Mouse (Mus musculus): Measurements from ENCODE around the gene Padi2. TPM values are rescaled to one million over a fixed set of nuclear protein-coding genes. Genes with fewer than 3 reads are reported as not detected.

Padi2 gene
- polyA plus RNA-seq, 1 experiment from 2014 or later, result 1.2 TPM

DNA sequence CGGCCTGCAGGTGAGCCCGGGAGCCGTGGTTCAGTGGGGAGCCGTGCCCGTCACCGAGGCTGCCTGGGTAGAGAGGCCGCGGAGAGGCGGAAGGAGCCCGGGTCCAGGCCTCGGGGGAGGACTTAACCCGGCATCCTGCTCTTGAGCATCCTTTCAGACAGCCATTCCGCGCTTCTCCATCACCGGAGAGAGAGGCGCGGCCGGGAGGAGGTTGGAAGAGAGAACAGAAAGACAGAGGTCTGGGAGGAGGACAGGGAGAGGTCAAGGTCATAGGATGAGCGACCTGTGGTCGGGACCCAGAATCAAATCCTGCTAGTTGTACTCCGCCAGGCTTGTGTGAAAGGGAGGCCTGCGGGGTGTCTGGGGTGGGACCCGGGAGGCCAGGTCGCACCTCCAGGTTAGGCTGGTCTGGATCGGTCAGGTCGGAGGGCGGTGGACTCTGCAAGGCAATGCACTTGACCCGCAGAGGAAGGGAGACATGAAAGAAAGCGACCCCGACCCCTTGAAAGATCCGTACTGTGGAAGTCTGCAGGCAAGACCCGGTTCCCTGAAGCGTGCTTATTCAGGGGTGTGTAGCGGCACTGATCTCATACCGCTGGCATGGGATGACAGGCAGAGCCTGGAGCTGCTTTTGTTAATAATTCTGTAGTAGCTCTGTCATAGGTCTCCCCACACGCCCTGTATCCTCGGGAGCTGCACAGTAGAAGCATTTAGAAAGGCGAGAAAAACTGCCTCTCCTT is 55.5 kb downstream of the Padi2 start:
- peak overlapping the region; percentile 92 for H3K4me3 ChIP-seq
- peak; percentile 8; the same call in 1 of the 2 replicates for ATAC-seq (replicated peaks; ENCODE audit: insufficient number of reproducible peaks, insufficient read depth, low FRiP score, low read depth)
- peaks cover 49% of the 10 kb centered on the region for H3K4me1 ChIP-seq (replicated peaks)
- peaks cover 4% of the 10 kb centered on the region for H3K36me3 ChIP-seq
- H3K9me3 ChIP-seq (replicated peaks), result no peaks in the 10 kb centered on the region
- peak overlapping the region; percentile 86 for H3K4me2 ChIP-seq
- H3K9ac ChIP-seq, result peak overlapping the region; percentile 97
- peaks cover 2% of the 10 kb centered on the region; the same call in 1 of the 2 replicates for H3K27me3 ChIP-seq
- WGBS, result under 1% methylated on average over 38 of the region's 38 CpGs
- H3K27ac ChIP-seq, result peak overlapping the region; percentile 91

DNA sequence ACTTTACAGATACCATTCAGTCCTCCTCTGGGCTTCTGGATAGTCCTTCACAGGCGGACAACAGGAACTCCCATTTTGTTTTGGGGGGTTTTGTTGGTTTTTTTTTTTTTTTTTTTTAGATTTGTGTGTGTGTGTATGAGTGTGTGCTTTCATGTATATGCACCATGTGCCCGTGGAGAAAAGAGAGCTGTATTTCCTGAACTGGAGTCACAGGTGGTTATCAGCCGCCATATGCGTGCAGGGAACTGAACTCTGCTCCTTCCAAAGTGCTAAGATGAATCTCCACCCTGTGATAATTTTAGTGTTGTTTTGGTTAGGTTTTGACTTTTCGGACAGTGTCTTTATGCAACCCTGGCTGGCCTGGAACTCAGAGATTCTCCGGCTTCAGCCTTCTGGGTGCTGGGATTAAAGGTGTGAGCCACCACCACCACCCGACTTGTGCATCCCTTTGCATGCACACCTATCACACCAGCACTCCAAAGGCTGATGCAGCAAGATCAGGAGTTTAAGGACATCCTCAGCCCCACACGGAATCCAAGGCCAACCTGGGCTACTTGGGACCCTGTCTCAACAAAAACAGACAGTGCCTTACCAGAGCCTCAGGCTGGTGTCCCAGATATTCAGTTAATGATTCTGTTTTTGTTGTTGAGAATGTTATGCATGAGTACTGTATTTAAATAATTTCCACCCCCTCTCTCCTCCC is 56.2 kb downstream of the Padi2 start:
- no peaks in the 10 kb centered on the region for H3K9me3 ChIP-seq (replicated peaks)
- no peaks in the 10 kb centered on the region for H3K27me3 ChIP-seq
- peaks cover 11% of the 10 kb centered on the region for H3K36me3 ChIP-seq
- peak overlapping the region; percentile 86 for H3K4me2 ChIP-seq
- peak overlapping the region; percentile 92 for H3K4me3 ChIP-seq
- WGBS, result 63% methylated on average over 8 of the region's 8 CpGs
- H3K27ac ChIP-seq, result peak overlapping the region; percentile 91
- H3K4me1 ChIP-seq (replicated peaks), result peaks cover 44% of the 10 kb centered on the region
- no peak for ATAC-seq (replicated peaks; ENCODE audit: insufficient number of reproducible peaks, insufficient read depth, low FRiP score, low read depth)
- H3K9ac ChIP-seq, result peak overlapping the region; percentile 97

DNA sequence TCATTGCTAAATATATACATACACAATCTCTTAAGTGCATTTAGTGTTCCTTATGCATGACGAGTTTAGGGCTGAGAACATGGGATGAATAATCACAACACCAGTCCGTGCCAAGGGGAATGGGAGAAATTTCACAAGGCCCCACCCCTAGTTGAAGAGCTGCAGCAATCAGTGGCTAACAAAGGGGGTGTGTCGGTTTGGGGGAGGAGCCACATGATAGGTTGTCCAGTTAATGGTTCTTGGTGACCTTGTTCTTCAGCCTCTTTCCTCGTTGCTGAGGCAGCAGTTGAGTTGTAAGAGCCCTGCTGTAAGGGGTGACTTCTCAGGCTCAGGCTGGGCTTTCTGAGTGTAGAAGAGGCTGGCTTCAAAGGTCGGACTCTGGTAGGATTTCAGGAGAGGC is 56.8 kb downstream of the Padi2 start:
- Histone ChIP-seq H3K4me1 (replicated peaks) (peaks cover 40% of the 10 kb centered on the region), H3K27ac (peak overlapping the region; percentile 91), H3K27me3 (no peaks in the 10 kb centered on the region), H3K4me3 (peak overlapping the region; percentile 92), H3K4me2 (peak overlapping the region; percentile 86), H3K9ac (no peak overlapping the region), H3K9me3 (replicated peaks) (no peaks in the 10 kb centered on the region), H3K36me3 (peaks cover 17% of the 10 kb centered on the region)
- WGBS, result 27% methylated on average over 5 of the region's 5 CpGs
- no peak for ATAC-seq (replicated peaks; ENCODE audit: insufficient number of reproducible peaks, insufficient read depth, low FRiP score, low read depth)

DNA sequence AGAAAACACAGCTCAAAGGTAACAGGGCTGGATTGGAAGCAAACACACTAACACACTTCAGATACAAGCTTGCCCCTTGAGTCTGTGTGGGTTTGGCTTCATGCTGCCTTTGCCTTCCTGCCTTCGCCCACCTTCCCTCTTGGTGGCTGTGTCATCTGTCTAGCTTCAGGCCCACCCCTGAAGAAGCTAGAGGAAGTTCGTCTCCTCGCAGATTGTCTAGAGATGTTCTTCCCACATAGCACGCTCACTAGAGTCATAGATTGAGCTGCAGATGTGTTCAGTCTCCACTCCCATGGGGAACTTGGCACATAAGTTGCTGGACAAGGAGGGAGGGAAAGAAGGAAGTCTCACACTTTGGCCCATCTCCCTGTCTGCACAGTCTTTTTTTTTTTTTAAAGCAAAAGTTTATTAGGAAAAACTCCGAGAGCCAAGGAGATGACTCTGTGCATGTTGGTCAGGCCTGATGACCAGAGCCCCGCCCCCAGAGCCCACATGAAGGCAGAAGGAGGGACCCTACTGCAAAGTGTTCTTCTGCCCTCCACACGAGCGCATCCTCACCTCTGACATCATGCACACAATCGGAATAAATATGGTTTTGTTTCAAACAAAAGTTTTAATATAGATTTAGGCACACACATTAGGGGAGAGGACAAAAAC is 57.9 kb downstream of the Padi2 start:
- 73% methylated on average over 9 of the region's 9 CpGs for WGBS
- Histone ChIP-seq H3K27ac (0 out of 2 replicates have a peak overlapping the region, but pooled peaks have one; percentile 43), H3K4me1 (replicated peaks) (peaks cover 37% of the 10 kb centered on the region), H3K36me3 (peaks cover 27% of the 10 kb centered on the region), H3K9me3 (replicated peaks) (no peaks in the 10 kb centered on the region), H3K4me3 (no peak overlapping the region), H3K27me3 (no peaks in the 10 kb centered on the region), H3K4me2 (no peak overlapping the region), H3K9ac (no peak overlapping the region)
- ATAC-seq (replicated peaks; ENCODE audit: insufficient number of reproducible peaks, insufficient read depth, low FRiP score, low read depth), result no peak

DNA sequence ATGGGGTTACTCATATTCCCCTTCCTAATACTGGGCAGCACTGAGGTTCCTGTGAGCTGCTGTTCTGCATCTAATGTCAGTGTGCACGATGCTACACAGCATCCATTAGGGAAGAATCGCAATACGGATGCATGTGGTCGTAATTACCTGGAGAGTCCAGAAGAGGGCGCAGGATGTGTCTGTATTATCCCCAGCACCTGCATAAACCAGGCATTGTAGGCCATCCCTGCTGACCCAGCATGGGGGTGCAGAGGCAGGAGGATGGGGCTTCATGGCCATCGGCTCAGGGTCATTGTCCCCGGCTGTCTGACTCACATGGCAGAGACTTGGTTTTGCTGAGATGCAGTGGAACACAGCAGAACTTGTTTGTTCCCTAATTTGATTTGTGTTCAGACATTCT is 58.5 kb downstream of the Padi2 start:
- Histone ChIP-seq H3K27ac (0 out of 2 replicates have a peak overlapping the region, but pooled peaks have one; percentile 43), H3K36me3 (peaks cover 28% of the 10 kb centered on the region), H3K4me2 (no peak overlapping the region), H3K4me1 (replicated peaks) (peaks cover 37% of the 10 kb centered on the region), H3K9me3 (replicated peaks) (no peaks in the 10 kb centered on the region), H3K4me3 (no peak overlapping the region), H3K27me3 (no peaks in the 10 kb centered on the region), H3K9ac (no peak overlapping the region)
- ATAC-seq (replicated peaks; ENCODE audit: insufficient number of reproducible peaks, insufficient read depth, low FRiP score, low read depth), result no peak
- 20% methylated on average over 7 of the region's 7 CpGs for WGBS

DNA sequence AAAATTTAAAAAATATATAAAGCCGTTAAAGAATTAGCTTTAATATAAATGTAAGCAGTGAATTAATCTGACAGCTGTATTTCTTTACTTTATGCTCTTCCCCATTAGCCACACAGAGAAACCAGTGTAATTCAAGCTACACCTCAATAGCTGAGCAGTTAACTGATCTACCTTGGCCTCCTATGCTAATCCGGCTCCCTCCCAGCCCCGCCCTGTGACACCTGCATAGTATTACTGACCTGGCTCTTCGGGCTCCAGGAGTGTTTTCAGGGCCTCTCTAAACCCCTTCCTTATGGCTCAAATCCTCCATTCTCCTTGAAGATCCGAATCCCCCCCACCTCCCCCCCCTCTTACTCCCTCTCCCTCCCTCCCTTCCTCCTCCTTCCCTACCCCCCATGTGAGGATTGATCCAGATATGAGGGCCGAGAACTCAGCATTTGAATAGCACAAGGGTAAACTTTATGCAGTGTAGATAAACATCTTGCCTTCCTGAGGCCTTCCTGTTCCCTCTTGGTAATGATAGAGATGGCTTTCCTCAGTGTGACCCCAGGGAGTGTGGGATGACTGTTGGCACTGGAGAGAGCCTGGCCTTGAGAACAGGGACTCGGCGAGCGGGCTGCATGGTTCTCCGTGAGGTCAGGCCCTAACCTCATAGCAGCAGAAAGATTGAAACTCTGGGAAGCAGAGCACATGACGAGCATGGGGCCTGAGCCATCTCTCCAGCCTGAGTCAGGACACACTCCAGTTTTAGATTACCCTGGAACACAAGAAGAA is 61.4 kb downstream of the Padi2 start:
- ATAC-seq (replicated peaks; ENCODE audit: insufficient number of reproducible peaks, insufficient read depth, low FRiP score, low read depth), result no peak
- 87% methylated on average over 11 of the region's 11 CpGs for WGBS
- Histone ChIP-seq H3K4me2 (no peak overlapping the region), H3K4me1 (replicated peaks) (peaks cover 20% of the 10 kb centered on the region), H3K27me3 (no peaks in the 10 kb centered on the region), H3K9me3 (replicated peaks) (no peaks in the 10 kb centered on the region), H3K9ac (no peak overlapping the region), H3K27ac (no peak overlapping the region), H3K4me3 (no peak overlapping the region), H3K36me3 (peaks cover 53% of the 10 kb centered on the region)

DNA sequence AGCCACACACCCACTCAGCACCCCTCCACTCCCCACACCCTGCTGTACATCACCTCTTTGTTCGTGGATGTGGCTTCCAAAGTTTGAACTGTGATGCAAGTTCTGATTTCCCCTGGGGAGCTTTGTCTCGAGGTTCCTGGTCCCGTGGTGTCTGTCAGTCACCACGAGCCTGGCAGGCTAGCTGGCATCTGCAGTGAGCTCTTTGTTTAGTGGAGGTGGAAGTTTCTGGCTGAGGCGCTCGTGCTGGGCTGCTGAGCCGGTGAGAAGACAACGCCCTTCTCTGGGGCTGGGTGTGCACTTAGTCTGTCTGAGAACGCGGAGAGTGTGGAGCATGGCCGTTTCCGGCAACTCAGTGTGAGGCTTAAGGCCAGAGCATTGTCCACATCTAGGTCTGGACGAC is 65.5 kb downstream of the Padi2 start:
- H3K36me3 ChIP-seq, result peaks cover 90% of the 10 kb centered on the region
- no peak for ATAC-seq (replicated peaks; ENCODE audit: insufficient number of reproducible peaks, insufficient read depth, low FRiP score, low read depth)

DNA sequence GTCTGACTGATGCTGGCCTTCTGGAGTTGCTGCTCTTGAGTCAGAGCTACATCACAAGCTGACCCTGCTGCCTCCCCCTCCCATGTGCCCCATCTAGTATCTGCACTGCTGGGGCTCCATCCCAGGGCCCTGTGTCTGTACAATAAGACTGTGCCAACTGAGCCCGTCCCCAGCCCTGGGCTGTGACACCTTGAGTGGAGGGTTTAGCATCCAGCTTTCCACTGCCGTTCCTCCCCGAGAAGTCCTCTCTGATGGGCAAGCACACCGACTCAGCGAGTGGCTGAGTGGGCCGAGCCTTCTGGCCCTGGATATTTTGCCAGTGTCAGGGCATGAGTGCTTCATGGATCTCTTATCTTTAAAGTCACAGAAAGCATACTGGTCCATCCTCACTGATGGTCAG is 68.3 kb downstream of the Padi2 start:
- H3K9ac ChIP-seq, result no peak overlapping the region
- H3K4me3 ChIP-seq, result no peak overlapping the region
- H3K4me2 ChIP-seq, result no peak overlapping the region
- H3K27me3 ChIP-seq, result no peaks in the 10 kb centered on the region
- no peak for ATAC-seq (replicated peaks; ENCODE audit: insufficient number of reproducible peaks, insufficient read depth, low FRiP score, low read depth)
- H3K4me1 ChIP-seq (replicated peaks), result peaks cover 16% of the 10 kb centered on the region
- H3K27ac ChIP-seq, result no peak overlapping the region
- 92% methylated on average over 6 of the region's 6 CpGs for WGBS
- H3K36me3 ChIP-seq, result peaks cover 91% of the 10 kb centered on the region
- no peaks in the 10 kb centered on the region for H3K9me3 ChIP-seq (replicated peaks)

More for the DNA sequence above, 65.5 kb downstream of the Padi2 start:
- no peak overlapping the region for H3K4me2 ChIP-seq
- no peaks in the 10 kb centered on the region for H3K9me3 ChIP-seq (replicated peaks)
- no peak overlapping the region for H3K9ac ChIP-seq
- no peaks in the 10 kb centered on the region for H3K27me3 ChIP-seq
- no peak overlapping the region for H3K4me3 ChIP-seq
- no peak overlapping the region for H3K27ac ChIP-seq
- H3K4me1 ChIP-seq (replicated peaks), result peaks cover 12% of the 10 kb centered on the region
- WGBS, result 84% methylated on average over 13 of the region's 13 CpGs

DNA sequence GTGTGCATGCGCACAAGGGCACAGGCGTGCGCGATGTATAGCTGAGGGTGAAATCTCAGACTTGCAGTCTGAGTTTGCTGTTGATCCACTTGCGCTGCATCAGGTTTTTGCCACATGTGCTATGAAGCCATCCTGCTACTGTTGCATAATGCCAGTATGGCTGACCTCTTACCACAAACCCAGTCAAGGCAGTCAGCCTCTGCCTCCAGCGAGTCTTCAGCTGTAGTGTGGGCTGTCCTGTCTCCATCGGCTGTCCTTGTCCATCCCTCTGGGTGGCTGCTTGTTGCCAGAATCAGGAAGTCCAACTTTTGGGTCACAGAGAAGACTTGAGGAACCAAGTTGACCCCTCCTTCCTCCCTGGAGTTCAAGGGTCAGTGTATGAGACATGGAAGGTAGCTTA is 69.2 kb downstream of the Padi2 start:
- Histone ChIP-seq H3K4me1 (replicated peaks) (peaks cover 16% of the 10 kb centered on the region), H3K27me3 (no peaks in the 10 kb centered on the region), H3K4me3 (no peak overlapping the region), H3K36me3 (peaks cover 91% of the 10 kb centered on the region), H3K9me3 (replicated peaks) (no peaks in the 10 kb centered on the region), H3K4me2 (no peak overlapping the region), H3K27ac (no peak overlapping the region), H3K9ac (no peak overlapping the region)
- 91% methylated on average over 7 of the region's 7 CpGs for WGBS
- ATAC-seq (replicated peaks; ENCODE audit: insufficient number of reproducible peaks, insufficient read depth, low FRiP score, low read depth), result no peak

DNA sequence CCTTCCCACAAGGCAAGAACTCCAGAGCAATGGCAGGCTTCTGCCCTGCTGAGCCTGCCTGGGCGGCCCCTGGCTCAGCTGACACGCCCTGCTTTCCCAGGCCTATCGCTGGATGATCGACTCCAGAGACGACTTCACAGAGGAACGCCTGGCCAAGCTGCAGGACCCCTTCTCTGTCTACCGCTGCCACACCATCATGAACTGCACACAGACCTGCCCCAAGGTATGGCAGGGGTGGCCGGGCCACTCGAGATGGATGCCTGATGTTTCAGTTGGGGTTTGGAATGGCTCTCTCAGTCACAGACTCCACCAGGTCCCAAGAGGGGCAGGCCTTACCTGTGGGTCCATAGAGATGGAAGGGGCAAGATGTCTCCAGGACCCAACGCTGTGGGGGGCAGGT is 71.1 kb downstream of the Padi2 start:
- 75% methylated on average over 10 of the region's 10 CpGs for WGBS

More for the DNA sequence above, 71.1 kb downstream of the Padi2 start:
- Histone ChIP-seq H3K9me3 (replicated peaks) (no peaks in the 10 kb centered on the region), H3K4me1 (replicated peaks) (peaks cover 16% of the 10 kb centered on the region), H3K9ac (no peak overlapping the region), H3K4me3 (no peak overlapping the region), H3K27ac (no peak overlapping the region), H3K4me2 (no peak overlapping the region), H3K27me3 (no peaks in the 10 kb centered on the region), H3K36me3 (peaks cover 76% of the 10 kb centered on the region)
- no peak for ATAC-seq (replicated peaks; ENCODE audit: insufficient number of reproducible peaks, insufficient read depth, low FRiP score, low read depth)
